Mouse (Mus musculus): ENCODE measurements around the gene Krt2. TPM values are rescaled to one million over a fixed set of nuclear protein-coding genes. Genes with fewer than 3 reads are reported as not detected.

Gene Krt2
- polyA plus RNA-seq, 1 experiment = not detected

DNA sequence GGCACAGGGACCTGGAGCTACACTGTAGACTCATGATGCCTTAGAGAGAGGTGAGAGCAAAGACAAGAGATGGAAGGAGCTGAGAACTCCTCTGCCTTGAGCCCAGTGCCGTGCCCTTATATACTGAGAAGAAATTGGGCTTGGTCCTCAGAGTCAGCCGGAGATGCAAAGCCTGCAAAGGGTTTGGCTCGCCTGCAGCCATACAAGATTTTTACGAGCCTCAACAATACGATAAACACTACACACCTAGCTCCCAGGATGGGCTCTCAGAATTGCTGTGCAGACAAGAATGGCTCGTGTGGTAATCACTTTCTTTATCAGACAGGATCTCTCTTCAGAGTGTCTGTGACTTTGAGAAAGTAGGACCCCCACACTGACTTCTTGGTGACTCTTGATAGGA is 32.7 kb upstream of the Krt2 start, which contains the start of gene Krt1:
TSS of gene Krt1 (minus strand) at position 101 of the 400 bp plus-strand sequence.
- no peak for DNase-seq
- TF ChIP-seq POLR2A (IDR thresholded peaks at IDR 0.05; ENCODE audit: borderline replicate concordance, extremely low read depth, low read depth, low read length) = no peak
- no peak for TF ChIP-seq CTCF (IDR thresholded peaks at IDR 0.05; ENCODE audit: insufficient read depth, low read length)
- 72% methylated on average over 6 of the region's 6 CpGs for WGBS
- no peak within 1 kb of the TSS for H3K4me3 ChIP-seq (replicated peaks; ENCODE audit: extremely low read depth, low read depth, low read length)
- H3K4me1 ChIP-seq (ENCODE audit: control insufficient read depth, insufficient read depth, low read length) = no peaks in the 10 kb centered on the region

DNA sequence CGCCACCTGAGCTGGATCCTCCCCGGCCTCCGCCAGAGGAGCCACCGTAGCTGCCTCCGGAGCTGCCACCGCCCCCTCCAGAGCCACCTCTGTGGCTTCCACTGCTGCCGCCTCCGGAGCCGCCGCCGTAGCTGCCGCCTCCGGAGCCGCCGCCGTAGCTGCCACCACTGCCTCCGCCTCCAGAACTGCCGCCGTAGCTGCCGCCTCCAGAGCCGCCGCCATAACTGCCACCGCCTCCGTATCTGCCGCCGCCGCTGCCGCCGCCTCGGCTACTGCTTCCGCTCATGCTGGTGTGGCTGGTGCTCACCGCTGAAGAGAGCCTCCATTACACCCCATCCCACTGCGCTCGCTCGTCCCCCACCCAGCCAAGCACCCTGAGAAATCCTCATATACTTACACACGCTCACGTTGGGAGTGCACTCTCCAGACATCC is 28.0 kb upstream of the Krt2 start:
- TF ChIP-seq POLR2A (IDR thresholded peaks at IDR 0.05; ENCODE audit: borderline replicate concordance, extremely low read depth, low read depth, low read length) (no peak), CTCF (IDR thresholded peaks at IDR 0.05; ENCODE audit: insufficient read depth, low read length) (no peak)
- WGBS = 2% methylated on average over 37 of the region's 37 CpGs
- Histone ChIP-seq H3K4me1 (ENCODE audit: control insufficient read depth, insufficient read depth, low read length) (no peaks in the 10 kb centered on the region), H3K4me3 (replicated peaks; ENCODE audit: extremely low read depth, low read depth, low read length) (no peak overlapping the region)
- DNase-seq = peak; percentile 23

DNA sequence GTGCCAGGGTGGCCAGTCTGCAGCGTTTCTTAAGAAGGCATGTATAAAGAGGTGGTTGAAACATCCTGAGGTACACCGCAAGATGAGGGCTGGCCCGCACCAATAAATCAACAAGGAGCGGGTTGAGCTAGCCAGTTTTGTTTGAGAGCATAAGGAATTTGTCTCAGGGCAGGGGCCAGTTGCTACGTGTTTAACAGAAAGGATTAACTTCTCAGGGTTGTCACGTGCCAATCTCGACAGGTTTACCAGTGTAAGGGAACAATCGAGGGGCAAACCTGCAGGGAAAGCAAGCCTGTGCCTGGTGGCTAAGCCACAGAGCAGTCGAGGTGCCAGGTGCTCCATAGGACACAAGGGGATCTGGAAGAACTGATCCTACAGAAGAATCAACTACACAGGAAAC is 25.2 kb upstream of the Krt2 start:
- no peaks in the 10 kb centered on the region for H3K4me1 ChIP-seq (ENCODE audit: control insufficient read depth, insufficient read depth, low read length)
- TF ChIP-seq POLR2A (IDR thresholded peaks at IDR 0.05; ENCODE audit: borderline replicate concordance, extremely low read depth, low read depth, low read length) (no peak), CTCF (IDR thresholded peaks at IDR 0.05; ENCODE audit: insufficient read depth, low read length) (no peak)
- H3K4me3 ChIP-seq (replicated peaks; ENCODE audit: extremely low read depth, low read depth, low read length) = no peak overlapping the region
- 52% methylated on average over 9 of the region's 9 CpGs for WGBS
- no peak for DNase-seq

DNA sequence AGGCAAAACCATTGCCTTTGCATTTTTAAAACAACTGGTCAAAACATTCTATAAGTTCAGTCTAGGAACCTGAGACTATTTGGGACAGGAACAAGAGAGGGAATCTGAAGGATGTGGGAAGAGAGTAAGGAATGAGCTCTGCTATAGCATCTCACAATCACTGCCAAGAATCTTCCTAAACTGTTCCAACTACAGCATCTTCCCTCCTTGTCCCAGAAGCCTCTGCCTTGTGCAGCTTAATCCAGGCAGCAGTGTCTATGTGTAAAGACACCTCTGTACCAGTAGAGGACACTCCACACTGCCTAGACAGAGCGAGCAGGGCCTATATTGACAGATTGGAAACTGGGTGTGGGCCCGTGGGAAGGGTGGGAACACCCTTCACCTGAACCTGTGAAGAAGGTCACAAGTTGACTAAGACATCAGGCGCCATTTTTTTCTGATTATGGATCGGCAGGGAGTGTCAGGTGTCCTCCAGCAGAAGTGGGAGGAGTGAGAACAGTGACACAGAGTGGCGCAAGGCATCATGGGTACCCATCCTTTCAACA is 16.9 kb upstream of the Krt2 start:
- no peak for TF ChIP-seq POLR2A (IDR thresholded peaks at IDR 0.05; ENCODE audit: borderline replicate concordance, extremely low read depth, low read depth, low read length)
- no peak for TF ChIP-seq CTCF (IDR thresholded peaks at IDR 0.05; ENCODE audit: insufficient read depth, low read length)
- H3K4me1 ChIP-seq (ENCODE audit: control insufficient read depth, insufficient read depth, low read length) = no peaks in the 10 kb centered on the region
- 63% methylated on average over 5 of the region's 5 CpGs for WGBS
- DNase-seq = no peak
- H3K4me3 ChIP-seq (replicated peaks; ENCODE audit: extremely low read depth, low read depth, low read length) = no peak overlapping the region

DNA sequence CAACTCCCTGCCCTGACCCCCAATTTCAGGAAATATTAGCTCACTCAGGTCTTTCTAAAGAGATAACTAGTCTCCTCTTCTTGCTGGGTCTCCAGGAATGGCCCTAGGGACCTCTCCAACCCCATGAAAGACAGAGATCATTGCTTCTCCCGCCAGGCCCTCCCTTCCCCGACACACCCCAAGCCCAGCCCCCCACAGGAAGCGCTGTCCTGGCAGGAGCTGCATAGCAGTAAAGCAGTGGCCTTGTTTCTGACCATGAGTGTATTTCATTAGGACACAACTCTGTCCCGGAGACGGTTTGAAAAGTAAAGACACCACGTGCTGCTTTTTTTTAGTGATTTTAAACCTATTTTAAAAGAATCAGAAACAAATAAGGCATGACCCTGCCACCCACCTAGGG is 15.2 kb upstream of the Krt2 start:
- Histone ChIP-seq H3K4me1 (ENCODE audit: control insufficient read depth, insufficient read depth, low read length) (no peaks in the 10 kb centered on the region), H3K4me3 (replicated peaks; ENCODE audit: extremely low read depth, low read depth, low read length) (no peak overlapping the region)
- 37% methylated on average over 6 of the region's 6 CpGs for WGBS
- DNase-seq = no peak
- TF ChIP-seq CTCF (IDR thresholded peaks at IDR 0.05; ENCODE audit: insufficient read depth, low read length) = no peak
- TF ChIP-seq POLR2A (IDR thresholded peaks at IDR 0.05; ENCODE audit: borderline replicate concordance, extremely low read depth, low read depth, low read length) = no peak

DNA sequence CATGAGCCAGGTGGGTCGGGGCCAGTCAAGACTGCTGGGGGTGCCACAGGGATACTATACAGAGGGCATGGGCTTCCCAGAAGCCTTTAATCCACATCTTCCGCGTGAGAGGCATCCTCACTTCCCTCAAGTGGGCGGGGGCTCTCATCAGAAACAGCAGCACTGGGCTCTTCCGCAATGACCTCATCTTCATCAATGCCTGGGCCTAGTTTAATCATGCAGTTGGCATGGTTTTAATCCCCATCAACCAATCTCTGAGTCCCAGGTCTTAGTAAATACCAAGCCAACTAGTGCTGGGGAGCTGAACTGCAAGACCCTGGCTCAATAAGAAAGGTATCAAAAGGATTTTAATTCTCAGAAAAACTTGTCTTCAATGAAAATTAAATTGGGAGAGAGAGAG is 11.5 kb upstream of the Krt2 start:
- H3K4me1 ChIP-seq (ENCODE audit: control insufficient read depth, insufficient read depth, low read length) = no peaks in the 10 kb centered on the region
- no peak for DNase-seq
- H3K4me3 ChIP-seq (replicated peaks; ENCODE audit: extremely low read depth, low read depth, low read length) = no peak overlapping the region
- 70% methylated on average over 5 of the region's 5 CpGs for WGBS
- TF ChIP-seq POLR2A (IDR thresholded peaks at IDR 0.05; ENCODE audit: borderline replicate concordance, extremely low read depth, low read depth, low read length) (no peak), CTCF (IDR thresholded peaks at IDR 0.05; ENCODE audit: insufficient read depth, low read length) (no peak)

DNA sequence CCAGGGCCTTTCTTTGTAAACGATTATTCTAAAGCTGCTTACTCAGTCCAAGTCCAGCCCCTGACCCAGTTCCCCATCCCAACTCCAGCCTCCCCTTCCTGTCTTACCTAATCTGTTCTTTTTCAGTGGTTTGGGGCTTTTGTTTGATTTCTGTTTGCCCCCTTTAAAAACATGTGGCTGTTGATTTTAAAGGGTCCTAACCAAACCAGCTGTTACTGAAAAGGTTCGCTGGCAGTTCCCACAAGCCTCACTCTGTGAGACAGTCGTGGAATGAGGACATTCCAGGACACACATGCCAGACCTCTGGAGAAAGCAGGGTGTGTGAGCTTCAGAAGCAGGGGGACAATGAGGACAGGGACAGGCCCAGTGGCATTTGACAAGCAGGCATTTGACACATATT is 3.8 kb upstream of the Krt2 start:
- TF ChIP-seq CTCF (IDR thresholded peaks at IDR 0.05; ENCODE audit: insufficient read depth, low read length) (no peak), POLR2A (IDR thresholded peaks at IDR 0.05; ENCODE audit: borderline replicate concordance, extremely low read depth, low read depth, low read length) (no peak)
- DNase-seq = no peak
- 19% methylated on average over 3 of the region's 3 CpGs for WGBS
- no peak overlapping the region for H3K4me3 ChIP-seq (replicated peaks; ENCODE audit: extremely low read depth, low read depth, low read length)
- no peaks in the 10 kb centered on the region for H3K4me1 ChIP-seq (ENCODE audit: control insufficient read depth, insufficient read depth, low read length)

DNA sequence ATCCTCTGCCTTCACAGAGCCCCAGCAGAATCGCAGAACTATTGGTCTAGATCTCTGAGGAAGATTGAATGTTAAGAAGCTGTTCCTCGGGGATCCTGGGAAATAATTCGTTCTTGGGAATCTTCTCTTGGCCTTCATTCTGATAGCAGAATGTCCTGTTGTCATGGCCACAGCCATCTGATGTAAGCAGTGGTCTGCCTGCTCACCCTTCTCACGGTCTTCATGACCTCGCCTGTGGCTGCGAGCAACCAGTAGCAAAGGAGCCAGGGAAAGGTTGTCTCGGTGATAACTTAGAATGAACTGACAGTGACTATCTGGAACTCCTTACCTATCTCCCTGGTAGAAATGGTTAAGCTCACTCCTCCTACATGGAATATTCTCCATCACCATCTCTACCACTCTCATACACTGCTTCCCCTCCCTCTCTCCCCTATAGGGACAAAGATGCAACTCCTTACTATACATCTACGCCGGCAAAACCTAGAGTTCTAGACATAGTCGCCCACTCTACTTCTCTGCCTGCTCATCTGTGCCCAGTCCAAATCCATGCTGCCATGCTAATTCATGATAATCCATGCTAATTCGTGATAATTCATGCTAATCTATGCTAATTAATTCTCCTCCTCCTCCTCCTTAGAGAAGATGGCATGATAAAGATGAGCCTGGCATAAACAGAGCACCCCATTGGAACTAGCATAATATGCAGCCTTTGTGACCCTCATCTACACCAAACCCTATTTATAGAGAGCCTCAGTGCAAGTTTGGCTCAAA is 14.7 kb downstream of the Krt2 start:
- no peaks in the 10 kb centered on the region for H3K4me1 ChIP-seq (ENCODE audit: control insufficient read depth, insufficient read depth, low read length)
- DNase-seq = no peak
- no peak overlapping the region for H3K4me3 ChIP-seq (replicated peaks; ENCODE audit: extremely low read depth, low read depth, low read length)
- 73% methylated on average over 11 of the region's 11 CpGs for WGBS
- no peak for TF ChIP-seq POLR2A (IDR thresholded peaks at IDR 0.05; ENCODE audit: borderline replicate concordance, extremely low read depth, low read depth, low read length)
- no peak for TF ChIP-seq CTCF (IDR thresholded peaks at IDR 0.05; ENCODE audit: insufficient read depth, low read length)

DNA sequence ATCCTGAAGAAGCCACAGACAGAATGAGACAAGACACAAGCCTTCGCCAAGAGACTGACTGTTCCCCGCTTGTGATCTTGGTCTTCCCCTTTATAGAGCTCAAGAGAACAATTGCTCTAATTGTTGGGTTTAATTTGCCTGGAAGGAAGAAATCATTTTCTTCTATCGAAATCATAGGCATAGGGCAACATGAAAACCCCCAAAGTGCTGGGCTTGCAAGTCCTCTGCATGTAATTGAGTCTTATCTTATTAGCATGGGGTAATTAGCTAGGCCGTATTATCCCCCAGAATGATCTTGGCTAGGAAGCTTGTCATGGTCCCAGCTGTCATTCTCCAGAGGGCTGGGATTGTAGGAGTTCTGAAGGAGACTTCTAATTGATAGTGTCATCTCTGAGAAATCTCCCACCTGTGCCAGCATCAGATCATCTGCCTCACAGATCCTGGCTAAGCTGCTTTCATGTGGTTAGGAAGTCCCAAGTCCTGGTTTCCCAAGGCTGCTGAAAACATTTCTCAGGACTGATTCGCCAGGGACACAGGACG is 15.6 kb downstream of the Krt2 start, which contains the start of gene Krt73:
TSS of gene Krt73 (minus strand) at position 51 of the 540 bp plus-strand sequence.
- WGBS = 76% methylated on average over 6 of the region's 6 CpGs

More for the DNA sequence above, 15.6 kb downstream of the Krt2 start, which contains the start of gene Krt73:
- TF ChIP-seq CTCF (IDR thresholded peaks at IDR 0.05; ENCODE audit: insufficient read depth, low read length) = no peak
- no peak for TF ChIP-seq POLR2A (IDR thresholded peaks at IDR 0.05; ENCODE audit: borderline replicate concordance, extremely low read depth, low read depth, low read length)
- no peaks in the 10 kb centered on the region for H3K4me1 ChIP-seq (ENCODE audit: control insufficient read depth, insufficient read depth, low read length)
- no peak for DNase-seq
- H3K4me3 ChIP-seq (replicated peaks; ENCODE audit: extremely low read depth, low read depth, low read length) = no peak within 1 kb of the TSS
